Mouse (Mus musculus): ENCODE results near the gene 1700028J19Rik. TPM values are rescaled to one million over a fixed set of nuclear protein-coding genes. Genes with fewer than 3 reads are reported as not detected.
"Not testable (repeated sequence)": the region's sequence is repeated elsewhere in the genome, so short reads cannot be mapped to it uniquely, and the experiment has no call there.

The 1700028J19Rik gene
- total RNA-seq, 1 experiment: 0.58 TPM

DNA sequence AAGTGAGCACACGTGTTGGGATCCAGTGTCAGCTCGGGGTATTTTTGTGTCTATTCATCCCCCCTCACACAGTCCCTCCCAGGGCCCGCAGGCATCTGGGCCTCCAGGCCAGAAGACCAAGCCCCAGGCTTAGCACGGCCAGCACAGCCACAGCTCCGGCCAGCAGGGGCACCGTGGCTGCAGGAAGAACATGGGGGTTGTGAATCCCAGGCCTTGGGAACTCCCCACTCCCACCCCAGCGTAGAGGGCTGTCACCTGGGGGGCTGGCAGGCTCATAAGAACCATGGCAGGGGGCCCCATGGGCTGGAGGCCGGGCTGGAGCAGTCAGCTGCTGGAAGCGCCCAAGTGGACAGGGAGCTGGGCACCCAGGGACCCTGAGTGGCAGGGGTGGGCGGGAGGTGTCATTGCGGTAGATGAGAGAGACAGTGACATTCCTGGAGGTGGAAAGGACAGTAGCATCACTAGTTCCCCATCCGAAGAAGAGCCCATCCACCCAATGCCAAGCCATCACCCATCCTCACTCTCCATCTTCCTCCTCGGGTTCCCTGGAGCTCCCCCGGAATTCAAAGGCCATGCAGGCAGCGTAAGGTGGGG is 6.6 kb upstream of the 1700028J19Rik start:
- Histone ChIP-seq H3K27ac (ENCODE audit: insufficient read depth, low read depth, low read length, poor library complexity, severe bottlenecking) (no peak overlapping the region), H3K36me3 (ENCODE audit: control insufficient read depth, insufficient read depth, low read length, poor library complexity, severe bottlenecking) (peaks cover 38% of the 10 kb centered on the region), H3K4me3 (ENCODE audit: insufficient read depth in 1 of 2, low read depth in 1 of 2, low read length in 2 of 2, poor library complexity in 1 of 2, severe bottlenecking in 1 of 2) (no peak overlapping the region), H3K4me1 (ENCODE audit: control insufficient read depth in 2 of 2, insufficient read depth in 2 of 2, low read length in 2 of 2, poor library complexity in 1 of 2) (peaks cover 0 to 14% of the 10 kb centered on the region in 2 experiments; a peak in 1 of 4 replicates), H3K9ac (ENCODE audit: insufficient read depth, low read depth, low read length, poor library complexity, severe bottlenecking) (no peak overlapping the region), H3K9me3 (ENCODE audit: control insufficient read depth, insufficient read depth, low read depth, low read length) (no peaks in the 10 kb centered on the region)
- TF ChIP-seq CHD2 (IDR thresholded peaks at IDR 0.05; ENCODE audit: low read depth, low read length) (no peak), MAFK (IDR thresholded peaks at IDR 0.05; ENCODE audit: insufficient read depth, low read depth, low read length) (no peak), ZNF384 (IDR thresholded peaks at IDR 0.05; ENCODE audit: low read depth, low read length) (no peak), HCFC1 (IDR thresholded peaks at IDR 0.05; ENCODE audit: borderline replicate concordance, insufficient read depth, low read length) (no peak)
- DNase-seq (ENCODE audit: low read depth, low spot score): no peak
- in situ Hi-C loops (cut with MboI; ENCODE audit: low sequenced_read_pairs in 2 of 2, unreplicated experiment in 2 of 2): loop anchor here in 1 of 2 experiments (25.0 kb wide), 1 partner anchor 184 kb away; the partner anchor contains the start of gene Lrrc4b

GRCm38 (mm10) chr7:44250732-44251275 is 4.3 kb upstream of the 1700028J19Rik start:
- Histone ChIP-seq H3K4me1 (ENCODE audit: control insufficient read depth in 2 of 2, insufficient read depth in 2 of 2, low read length in 2 of 2, poor library complexity in 1 of 2) (peaks cover 0 to 16% of the 10 kb centered on the region in 2 experiments; a peak in 1 of 4 replicates), H3K36me3 (ENCODE audit: control insufficient read depth, insufficient read depth, low read length, poor library complexity, severe bottlenecking) (peaks cover 42% of the 10 kb centered on the region)
- not testable (repeated sequence) for H3K4me3 ChIP-seq (ENCODE audit: insufficient read depth in 1 of 2, low read depth in 1 of 2, low read length in 2 of 2, poor library complexity in 1 of 2, severe bottlenecking in 1 of 2); H3K9ac ChIP-seq (ENCODE audit: insufficient read depth, low read depth, low read length, poor library complexity, severe bottlenecking); DNase-seq (ENCODE audit: low read depth, low spot score); H3K27ac ChIP-seq (ENCODE audit: insufficient read depth, low read depth, low read length, poor library complexity, severe bottlenecking); H3K9me3 ChIP-seq (ENCODE audit: control insufficient read depth, insufficient read depth, low read depth, low read length)
- in situ Hi-C loops (cut with MboI; ENCODE audit: low sequenced_read_pairs in 2 of 2, unreplicated experiment in 2 of 2): loop anchor here in 1 of 2 experiments (25.0 kb wide), 1 partner anchor 186 kb away; the partner anchor contains the start of gene Lrrc4b

GRCm38 (mm10) chr7:44249248-44249647 is 2.8 kb upstream of the 1700028J19Rik start:
- TF ChIP-seq CHD2 (IDR thresholded peaks at IDR 0.05; ENCODE audit: low read depth, low read length) (no peak), HCFC1 (IDR thresholded peaks at IDR 0.05; ENCODE audit: borderline replicate concordance, insufficient read depth, low read length) (no peak), ZC3H11A (IDR thresholded peaks at IDR 0.05; ENCODE audit: borderline replicate concordance, low read depth, low read length) (no peak), ZNF384 (IDR thresholded peaks at IDR 0.05; ENCODE audit: low read depth, low read length) (no peak), MAFK (IDR thresholded peaks at IDR 0.05; ENCODE audit: insufficient read depth, low read depth, low read length) (no peak)
- H3K27ac ChIP-seq (ENCODE audit: insufficient read depth, low read depth, low read length, poor library complexity, severe bottlenecking): no peak overlapping the region
- H3K36me3 ChIP-seq (ENCODE audit: control insufficient read depth, insufficient read depth, low read length, poor library complexity, severe bottlenecking): peaks cover 42% of the 10 kb centered on the region
- DNase-seq (ENCODE audit: low read depth, low spot score): no peak
- peaks cover 0 to 17% of the 10 kb centered on the region in 2 experiments; a peak in 1 of 4 replicates for H3K4me1 ChIP-seq (ENCODE audit: control insufficient read depth in 2 of 2, insufficient read depth in 2 of 2, low read length in 2 of 2, poor library complexity in 1 of 2)
- in situ Hi-C loops (cut with MboI; ENCODE audit: low sequenced_read_pairs in 2 of 2, unreplicated experiment in 2 of 2): no loop called here
- H3K9ac ChIP-seq (ENCODE audit: insufficient read depth, low read depth, low read length, poor library complexity, severe bottlenecking): no peak overlapping the region
- H3K9me3 ChIP-seq (ENCODE audit: control insufficient read depth, insufficient read depth, low read depth, low read length): no peaks in the 10 kb centered on the region
- no peak overlapping the region for H3K4me3 ChIP-seq (ENCODE audit: insufficient read depth in 1 of 2, low read depth in 1 of 2, low read length in 2 of 2, poor library complexity in 1 of 2, severe bottlenecking in 1 of 2)

DNA sequence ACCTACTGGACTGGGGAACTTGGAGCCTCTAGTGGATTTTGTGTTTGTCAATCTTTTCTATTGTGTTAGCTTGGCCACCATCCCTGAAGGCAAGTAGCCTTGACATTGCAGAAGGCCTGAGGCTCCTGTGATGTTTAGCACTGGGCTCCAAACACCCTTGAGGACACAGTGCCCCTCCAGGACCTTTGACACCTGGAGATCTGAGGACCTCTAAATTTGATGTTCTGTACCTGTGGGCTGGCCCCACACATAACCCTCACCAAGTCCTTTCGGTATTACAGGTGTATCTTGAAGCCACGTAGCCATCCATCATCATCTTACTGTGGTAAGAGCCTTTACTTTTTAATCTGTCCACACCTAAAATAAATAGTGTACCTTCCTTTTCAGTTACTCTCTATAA is 1.5 kb upstream of the 1700028J19Rik start:
- no peak for DNase-seq (ENCODE audit: low read depth, low spot score)
- H3K27ac ChIP-seq (ENCODE audit: insufficient read depth, low read depth, low read length, poor library complexity, severe bottlenecking): no peak overlapping the region
- in situ Hi-C loops (cut with MboI; ENCODE audit: low sequenced_read_pairs in 2 of 2, unreplicated experiment in 2 of 2): no loop called here
- peak overlapping the region; percentile 86 to 90; a peak in 3 of 4 replicates for H3K4me3 ChIP-seq (ENCODE audit: insufficient read depth in 1 of 2, low read depth in 1 of 2, low read length in 2 of 2, poor library complexity in 1 of 2, severe bottlenecking in 1 of 2)
- TF ChIP-seq MAFK (IDR thresholded peaks at IDR 0.05; ENCODE audit: insufficient read depth, low read depth, low read length): no peak
- no peak for TF ChIP-seq HCFC1 (IDR thresholded peaks at IDR 0.05; ENCODE audit: borderline replicate concordance, insufficient read depth, low read length)
- no peak for TF ChIP-seq CHD2 (IDR thresholded peaks at IDR 0.05; ENCODE audit: low read depth, low read length)
- H3K36me3 ChIP-seq (ENCODE audit: control insufficient read depth, insufficient read depth, low read length, poor library complexity, severe bottlenecking): peaks cover 41% of the 10 kb centered on the region
- peak overlapping the region; percentile 43; the same call in 1 of the 2 replicates for H3K9ac ChIP-seq (ENCODE audit: insufficient read depth, low read depth, low read length, poor library complexity, severe bottlenecking)
- no peaks in the 10 kb centered on the region for H3K9me3 ChIP-seq (ENCODE audit: control insufficient read depth, insufficient read depth, low read depth, low read length)
- peaks cover 0 to 16% of the 10 kb centered on the region in 2 experiments; a peak in 1 of 4 replicates for H3K4me1 ChIP-seq (ENCODE audit: control insufficient read depth in 2 of 2, insufficient read depth in 2 of 2, low read length in 2 of 2, poor library complexity in 1 of 2)

Measured in ES-E14 (cell line).